Mouse (Mus musculus): ENCODE results near the gene Stab2.

Gene Stab2

GRCm38 (mm10) chr10:87007385-87008214 is at the start of gene Stab2:
Stab2 (minus strand) TSS chr10:87008025.
- no peak for DNase-seq (ENCODE audit: low read depth)

GRCm38 (mm10) chr10:87051714-87052113 is 43.9 kb upstream of the Stab2 start:
- no peak for DNase-seq (ENCODE audit: low read depth)

- no peak for DNase-seq (ENCODE audit: low read depth)
Observed at GRCm38 (mm10) chr10:87049179-87049578, 41.4 kb upstream of the Stab2 start.

GRCm38 (mm10) chr10:87046931-87047468 is 39.2 kb upstream of the Stab2 start:
- DNase-seq (ENCODE audit: low read depth): no peak

- DNase-seq (ENCODE audit: low read depth): no peak
Observed at GRCm38 (mm10) chr10:87046469-87046868, 38.6 kb upstream of the Stab2 start.

GRCm38 (mm10) chr10:87045273-87045672 is 37.4 kb upstream of the Stab2 start:
- DNase-seq (ENCODE audit: low read depth): no peak

- DNase-seq (ENCODE audit: low read depth): no peak
Observed at GRCm38 (mm10) chr10:87041265-87041664, 33.4 kb upstream of the Stab2 start.

- no peak for DNase-seq (ENCODE audit: low read depth)
Observed at GRCm38 (mm10) chr10:87039800-87040199, 32.0 kb upstream of the Stab2 start.

GRCm38 (mm10) chr10:87039340-87039739 is 31.5 kb upstream of the Stab2 start:
- DNase-seq (ENCODE audit: low read depth): no peak

- DNase-seq (ENCODE audit: low read depth): no peak
Observed at GRCm38 (mm10) chr10:87037062-87037461, 29.2 kb upstream of the Stab2 start.

- DNase-seq (ENCODE audit: low read depth): no peak
Observed at GRCm38 (mm10) chr10:87036271-87036703, 28.5 kb upstream of the Stab2 start.

GRCm38 (mm10) chr10:87035866-87036265 is 28.0 kb upstream of the Stab2 start:
- no peak for DNase-seq (ENCODE audit: low read depth)

GRCm38 (mm10) chr10:87032768-87033167 is 24.9 kb upstream of the Stab2 start:
- DNase-seq (ENCODE audit: low read depth): no peak

GRCm38 (mm10) chr10:87024884-87025283 is 17.1 kb upstream of the Stab2 start:
- DNase-seq (ENCODE audit: low read depth): peak; percentile 62

GRCm38 (mm10) chr10:87020711-87021110 is 12.9 kb upstream of the Stab2 start:
- no peak for DNase-seq (ENCODE audit: low read depth)

GRCm38 (mm10) chr10:87018876-87019275 is 11.1 kb upstream of the Stab2 start:
- no peak for DNase-seq (ENCODE audit: low read depth)

GRCm38 (mm10) chr10:87016151-87016692 is 8.4 kb upstream of the Stab2 start:
- no peak for DNase-seq (ENCODE audit: low read depth)

- no peak for DNase-seq (ENCODE audit: low read depth)
Observed at GRCm38 (mm10) chr10:87015403-87015802, 7.6 kb upstream of the Stab2 start.

GRCm38 (mm10) chr10:87014391-87014965 is 6.7 kb upstream of the Stab2 start:
- DNase-seq (ENCODE audit: low read depth): no peak

GRCm38 (mm10) chr10:87012087-87012486 is 4.3 kb upstream of the Stab2 start:
- DNase-seq (ENCODE audit: low read depth): no peak

GRCm38 (mm10) chr10:87008215-87008499 is 332 bp upstream of the Stab2 start:
- no peak for DNase-seq (ENCODE audit: low read depth)

GRCm38 (mm10) chr10:86992238-86992976 is 15.4 kb downstream of the Stab2 start:
- no peak for DNase-seq (ENCODE audit: low read depth)

Measured in c-Kit-positive CD71-negative TER-119-negative erythroid progenitor cells, embryonic 14.5 days (primary cell).